Mouse (Mus musculus) thymus, postnatal 25 days (tissue): ENCODE results near the gene Sumf2.

Experiments used
- DNase-seq: peaks from one replicate; pipeline ENCODE4 v3.0.0; 2022

The Sumf2 gene

GRCm38 (mm10) chr5:129908242-129908965 lies 61.6 kb downstream of the Sumf2 start, which contains the start of gene Nupr1l:
Gene Nupr1l (plus strand): TSS chr5:129908540.
- DNase-seq = peak; percentile 83

- no peak for DNase-seq
Measured at GRCm38 (mm10) chr5:129909147-129909546, 62.4 kb downstream of the Sumf2 start.

GRCm38 (mm10) chr5:129909591-129909990 lies 62.8 kb downstream of the Sumf2 start:
- no peak for DNase-seq
